Mouse (Mus musculus): ENCODE measurements around the gene a. TPM values are rescaled to one million over a fixed set of nuclear protein-coding genes. Genes with fewer than 3 reads are reported as not detected.

Gene a
- polyA plus RNA-seq, 1 experiment from 2014 or later = 0.40 TPM

- no peak overlapping the region for H3K4me2 ChIP-seq
- 90% methylated on average over 3 of the region's 3 CpGs for whole genome bisulfite sequencing
Observed at GRCm38 (mm10) chr2:155044542-155044941, 253.3 kb downstream of the a start.

GRCm38 (mm10) chr2:155045075-155045474 is 253.9 kb downstream of the a start:
- Histone ChIP-seq H3K9me3 (ENCODE audit: control insufficient read depth, low read length) (no peaks in the 10 kb centered on the region), H3K4me2 (no peak overlapping the region), H3K36me3 (ENCODE audit: control insufficient read depth, insufficient read depth, low read length) (no peaks in the 10 kb centered on the region), H3K27me3 (ENCODE audit: control insufficient read depth, insufficient read depth, low read length) (no peaks in the 10 kb centered on the region), H3K4me1 (ENCODE audit: control insufficient read depth, insufficient read depth, low read length) (peaks cover 1% of the 10 kb centered on the region; the same call in 1 of the 2 replicates), H3K9ac (ENCODE audit: low read length) (no peak overlapping the region), H3K27ac (ENCODE audit: low read depth, low read length) (no peak overlapping the region), H3K4me3 (ENCODE audit: low read depth, low read length) (no peak overlapping the region)
- ATAC-seq (ENCODE audit: low FRiP score) = no peak
- no peak for DNase-seq (ENCODE audit: low spot score, missing footprints)
- WGBS = 65% methylated on average over 3 of the region's 3 CpGs

More at GRCm38 (mm10) chr2:155044542-155044941, 253.3 kb downstream of the a start:
- Histone ChIP-seq H3K4me3 (ENCODE audit: low read depth, low read length) (no peak overlapping the region), H3K9ac (ENCODE audit: low read length) (no peak overlapping the region), H3K27me3 (ENCODE audit: control insufficient read depth, insufficient read depth, low read length) (no peaks in the 10 kb centered on the region), H3K27ac (ENCODE audit: low read depth, low read length) (no peak overlapping the region), H3K36me3 (ENCODE audit: control insufficient read depth, insufficient read depth, low read length) (no peaks in the 10 kb centered on the region), H3K9me3 (ENCODE audit: control insufficient read depth, low read length) (no peaks in the 10 kb centered on the region), H3K4me1 (ENCODE audit: control insufficient read depth, insufficient read depth, low read length) (no peaks in the 10 kb centered on the region)
- DNase-seq (ENCODE audit: low spot score, missing footprints) (no peak), ATAC-seq (ENCODE audit: low FRiP score) (no peak)

- Histone ChIP-seq H3K4me2 (no peak overlapping the region), H3K4me1 (ENCODE audit: control insufficient read depth, insufficient read depth, low read length) (peaks cover 7% of the 10 kb centered on the region; the same call in 1 of the 2 replicates), H3K9ac (ENCODE audit: low read length) (no peak overlapping the region), H3K27ac (ENCODE audit: low read depth, low read length) (no peak overlapping the region), H3K27me3 (ENCODE audit: control insufficient read depth, insufficient read depth, low read length) (no peaks in the 10 kb centered on the region), H3K4me3 (ENCODE audit: low read depth, low read length) (no peak overlapping the region), H3K9me3 (ENCODE audit: control insufficient read depth, low read length) (no peaks in the 10 kb centered on the region), H3K36me3 (ENCODE audit: control insufficient read depth, insufficient read depth, low read length) (no peaks in the 10 kb centered on the region)
- DNase-seq (ENCODE audit: low spot score, missing footprints) = no peak
- ATAC-seq (ENCODE audit: low FRiP score) = no peak
- 79% methylated on average over 2 of the region's 2 CpGs for WGBS
Observed at GRCm38 (mm10) chr2:155046803-155047202, 255.6 kb downstream of the a start.

- Histone ChIP-seq H3K27ac (ENCODE audit: low read depth, low read length) (no peak overlapping the region), H3K36me3 (ENCODE audit: control insufficient read depth, insufficient read depth, low read length) (no peaks in the 10 kb centered on the region), H3K4me1 (ENCODE audit: control insufficient read depth, insufficient read depth, low read length) (peaks cover 7% of the 10 kb centered on the region; the same call in 1 of the 2 replicates), H3K9me3 (ENCODE audit: control insufficient read depth, low read length) (no peaks in the 10 kb centered on the region), H3K4me3 (ENCODE audit: low read depth, low read length) (no peak overlapping the region), H3K27me3 (ENCODE audit: control insufficient read depth, insufficient read depth, low read length) (no peaks in the 10 kb centered on the region), H3K9ac (ENCODE audit: low read length) (no peak overlapping the region), H3K4me2 (no peak overlapping the region)
- WGBS = 63% methylated on average over 7 of the region's 7 CpGs
- no peak for ATAC-seq (ENCODE audit: low FRiP score)
- DNase-seq (ENCODE audit: low spot score, missing footprints) = peak; percentile 70
Observed at GRCm38 (mm10) chr2:155047452-155048178, 256.4 kb downstream of the a start.

GRCm38 (mm10) chr2:155050108-155050503 is 258.9 kb downstream of the a start:
- Histone ChIP-seq H3K9ac (ENCODE audit: low read length) (peak overlapping the region; percentile 84), H3K27me3 (ENCODE audit: control insufficient read depth, insufficient read depth, low read length) (no peaks in the 10 kb centered on the region), H3K36me3 (ENCODE audit: control insufficient read depth, insufficient read depth, low read length) (no peaks in the 10 kb centered on the region), H3K4me1 (ENCODE audit: control insufficient read depth, insufficient read depth, low read length) (peaks cover 7% of the 10 kb centered on the region; the same call in 1 of the 2 replicates), H3K9me3 (ENCODE audit: control insufficient read depth, low read length) (no peaks in the 10 kb centered on the region), H3K4me2 (peak overlapping the region; percentile 70), H3K27ac (ENCODE audit: low read depth, low read length) (peak overlapping the region; percentile 71), H3K4me3 (ENCODE audit: low read depth, low read length) (peak overlapping the region; percentile 45)
- ATAC-seq (ENCODE audit: low FRiP score) (peak; percentile 36), DNase-seq (ENCODE audit: low spot score, missing footprints) (no peak)
- WGBS = 18% methylated on average over 5 of the region's 5 CpGs

- H3K4me1 ChIP-seq (ENCODE audit: control insufficient read depth, insufficient read depth, low read length) = peaks cover 7% of the 10 kb centered on the region; the same call in 1 of the 2 replicates
- H3K36me3 ChIP-seq (ENCODE audit: control insufficient read depth, insufficient read depth, low read length) = no peaks in the 10 kb centered on the region
- H3K4me2 ChIP-seq = peak overlapping the region; percentile 70
- H3K27ac ChIP-seq (ENCODE audit: low read depth, low read length) = peak overlapping the region; percentile 71
- H3K4me3 ChIP-seq (ENCODE audit: low read depth, low read length) = peak overlapping the region; percentile 45
- peak; percentile 100 for DNase-seq (ENCODE audit: low spot score, missing footprints)
- WGBS = under 1% methylated on average over 45 of the region's 45 CpGs
- no peaks in the 10 kb centered on the region for H3K9me3 ChIP-seq (ENCODE audit: control insufficient read depth, low read length)
- no peaks in the 10 kb centered on the region for H3K27me3 ChIP-seq (ENCODE audit: control insufficient read depth, insufficient read depth, low read length)
- peak; percentile 96 for ATAC-seq (ENCODE audit: low FRiP score)
- H3K9ac ChIP-seq (ENCODE audit: low read length) = peak overlapping the region; percentile 84
Observed at GRCm38 (mm10) chr2:155050504-155051236, 259.5 kb downstream of the a start.

- H3K9me3 ChIP-seq (ENCODE audit: control insufficient read depth, low read length) = no peaks in the 10 kb centered on the region
- H3K4me1 ChIP-seq (ENCODE audit: control insufficient read depth, insufficient read depth, low read length) = peaks cover 7% of the 10 kb centered on the region; the same call in 1 of the 2 replicates
- peak overlapping the region; percentile 70 for H3K4me2 ChIP-seq
- H3K36me3 ChIP-seq (ENCODE audit: control insufficient read depth, insufficient read depth, low read length) = no peaks in the 10 kb centered on the region
- WGBS = 22% methylated on average over 9 of the region's 9 CpGs
- no peak for ATAC-seq (ENCODE audit: low FRiP score)
- no peaks in the 10 kb centered on the region for H3K27me3 ChIP-seq (ENCODE audit: control insufficient read depth, insufficient read depth, low read length)
- H3K4me3 ChIP-seq (ENCODE audit: low read depth, low read length) = no peak overlapping the region
- peak overlapping the region; percentile 84 for H3K9ac ChIP-seq (ENCODE audit: low read length)
- DNase-seq (ENCODE audit: low spot score, missing footprints) = peak; percentile 89
- H3K27ac ChIP-seq (ENCODE audit: low read depth, low read length) = no peak overlapping the region; the same call in 1 of the 2 replicates
Observed at GRCm38 (mm10) chr2:155051622-155052351, 260.6 kb downstream of the a start.

- Histone ChIP-seq H3K36me3 (ENCODE audit: control insufficient read depth, insufficient read depth, low read length) (no peaks in the 10 kb centered on the region), H3K4me1 (ENCODE audit: control insufficient read depth, insufficient read depth, low read length) (peaks cover 7% of the 10 kb centered on the region; the same call in 1 of the 2 replicates), H3K9me3 (ENCODE audit: control insufficient read depth, low read length) (no peaks in the 10 kb centered on the region), H3K9ac (ENCODE audit: low read length) (no peak overlapping the region), H3K27me3 (ENCODE audit: control insufficient read depth, insufficient read depth, low read length) (no peaks in the 10 kb centered on the region), H3K4me3 (ENCODE audit: low read depth, low read length) (no peak overlapping the region), H3K27ac (ENCODE audit: low read depth, low read length) (no peak overlapping the region), H3K4me2 (no peak overlapping the region)
- ATAC-seq (ENCODE audit: low FRiP score) = no peak
- no peak for DNase-seq (ENCODE audit: low spot score, missing footprints)
- WGBS = 83% methylated on average over 2 of the region's 2 CpGs
Observed at GRCm38 (mm10) chr2:155052681-155053080, 261.5 kb downstream of the a start.
